Mouse (Mus musculus): ENCODE results near the gene Gsn. TPM values are rescaled to one million over a fixed set of nuclear protein-coding genes. Genes with fewer than 3 reads are reported as not detected.

Gene Gsn
- 1,303 TPM for polyA plus RNA-seq (2014; fragmentation: Illumina TruSeq; extraction: RNeasy Lipid Tissue Mini Kit (QIAGEN cat#74804); ENCODE audit: low read depth, low replicate concordance)

DNA sequence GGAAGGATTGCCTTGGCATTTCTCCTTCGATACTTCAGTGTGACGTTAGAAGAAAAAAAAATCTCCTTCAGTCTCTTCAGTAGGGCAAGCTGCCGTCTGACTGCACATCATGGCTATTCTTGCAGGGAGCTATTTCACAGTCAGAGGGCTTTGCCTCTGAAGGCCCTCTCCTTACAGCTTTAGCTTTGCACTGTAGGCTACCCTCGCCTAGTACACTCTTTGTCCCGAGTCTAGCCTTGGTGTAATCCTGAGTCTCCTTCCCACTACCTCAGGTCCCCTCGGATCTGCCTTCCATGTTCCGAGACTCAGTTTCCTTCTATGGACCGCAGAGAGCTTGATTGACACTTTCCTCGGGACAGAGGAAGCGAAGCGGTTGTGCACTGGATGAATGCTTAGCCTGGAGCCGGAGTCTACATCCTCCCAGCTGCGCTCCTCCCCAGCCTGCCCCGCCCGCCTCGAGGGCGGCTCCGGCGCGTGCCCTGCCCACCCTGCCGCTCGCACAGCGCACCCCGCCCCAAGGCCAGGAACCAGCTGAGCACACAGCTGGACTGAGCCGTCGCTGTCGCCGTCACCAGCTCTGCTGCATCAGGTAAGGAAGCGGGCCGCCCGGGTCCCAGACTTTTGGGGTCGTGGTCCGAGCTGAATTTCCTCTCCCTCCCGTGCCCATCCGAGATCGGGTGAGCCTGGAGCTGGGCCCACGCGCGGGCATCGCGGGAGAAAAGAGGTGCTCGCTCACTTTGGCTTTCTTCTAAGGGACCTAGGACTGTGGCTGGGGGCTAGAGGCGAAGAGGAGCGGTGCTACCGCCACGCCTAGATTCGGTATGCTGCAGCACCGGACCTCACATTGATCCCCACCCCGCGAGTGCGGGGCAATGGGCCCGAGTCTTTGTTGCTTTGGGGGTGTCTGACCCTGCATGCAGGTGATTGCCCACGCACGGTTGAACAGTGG, at the start of gene Gsn:
Gene Gsn, plus strand, starts transcription at position 496 of the 949 bp plus-strand sequence.

DNA sequence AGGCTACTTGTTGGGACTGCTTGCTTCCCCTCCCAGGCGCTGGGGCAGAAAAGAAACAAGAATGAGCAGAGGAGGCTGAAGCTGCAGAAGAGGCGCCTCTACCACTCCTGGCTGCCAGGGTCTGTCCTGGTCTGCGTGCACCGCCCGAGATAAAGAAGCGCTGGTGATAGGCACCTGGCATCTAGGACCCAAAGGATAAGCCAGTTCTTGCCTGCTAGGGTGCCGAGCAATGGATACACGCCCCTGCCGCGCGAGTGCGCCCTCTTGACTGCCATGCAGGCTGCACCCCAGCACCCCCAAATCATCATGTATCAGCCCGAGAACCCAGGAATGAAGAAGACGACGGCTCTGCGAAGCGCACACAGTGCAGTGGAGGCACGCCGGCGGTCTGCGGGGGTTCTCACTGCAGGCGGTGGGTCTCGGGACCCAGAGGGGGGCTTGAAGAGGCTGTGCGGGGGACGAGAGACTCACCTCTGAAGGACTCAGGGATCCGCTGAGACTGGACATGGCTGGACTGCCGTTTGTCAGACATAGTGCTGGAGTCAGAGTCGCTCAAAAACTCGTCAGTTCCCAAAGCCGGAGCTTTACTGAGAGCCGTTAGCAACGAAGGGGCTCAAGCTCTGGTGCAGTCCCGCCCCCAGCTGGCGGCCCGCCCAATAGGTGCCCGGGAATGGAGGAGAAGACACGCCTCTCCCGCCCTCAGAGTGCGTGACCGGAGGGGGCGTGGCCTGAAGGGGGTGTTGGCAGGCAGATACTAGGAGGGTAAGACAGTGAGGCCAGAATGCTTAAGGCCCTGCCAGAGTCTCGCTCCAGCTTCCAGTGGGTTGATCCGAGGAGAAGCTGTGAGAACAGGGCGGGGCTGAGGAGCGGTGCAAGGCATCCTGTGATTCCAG, 80.5 kb downstream of the Gsn start, which contains the start of gene Stom:
Gene Stom, minus strand, starts transcription at position 589 of the 893 bp plus-strand sequence.

Other genes with a start within 250 kb of the Gsn start
- gene Hc, start 194.9 kb upstream of the Gsn start, polyA plus RNA-seq (2014; fragmentation: Illumina TruSeq; extraction: RNeasy Lipid Tissue Mini Kit (QIAGEN cat#74804); ENCODE audit: low read depth, low replicate concordance): not detected
- 0.58 TPM for gene AI182371, start 154.8 kb upstream of the Gsn start, polyA plus RNA-seq (2014; fragmentation: Illumina TruSeq; extraction: RNeasy Lipid Tissue Mini Kit (QIAGEN cat#74804); ENCODE audit: low read depth, low replicate concordance)
- gene Cntrl, start 146.9 kb upstream of the Gsn start, polyA plus RNA-seq (2014; fragmentation: Illumina TruSeq; extraction: RNeasy Lipid Tissue Mini Kit (QIAGEN cat#74804); ENCODE audit: low read depth, low replicate concordance): 12.3 TPM
- gene Rab14, start 55.3 kb upstream of the Gsn start, polyA plus RNA-seq (2014; fragmentation: Illumina TruSeq; extraction: RNeasy Lipid Tissue Mini Kit (QIAGEN cat#74804); ENCODE audit: low read depth, low replicate concordance): 115 TPM
- gene Stom, start 80.6 kb downstream of the Gsn start, polyA plus RNA-seq (2014; fragmentation: Illumina TruSeq; extraction: RNeasy Lipid Tissue Mini Kit (QIAGEN cat#74804); ENCODE audit: low read depth, low replicate concordance): 106 TPM
- gene 4930568D16Rik, start 111.3 kb downstream of the Gsn start, polyA plus RNA-seq (2014; fragmentation: Illumina TruSeq; extraction: RNeasy Lipid Tissue Mini Kit (QIAGEN cat#74804); ENCODE audit: low read depth, low replicate concordance): not detected
- not detected for gene 4930402F06Rik, start 140.8 kb downstream of the Gsn start, polyA plus RNA-seq (2014; fragmentation: Illumina TruSeq; extraction: RNeasy Lipid Tissue Mini Kit (QIAGEN cat#74804); ENCODE audit: low read depth, low replicate concordance)
- gene Ggta1, start 206.9 kb downstream of the Gsn start, polyA plus RNA-seq (2014; fragmentation: Illumina TruSeq; extraction: RNeasy Lipid Tissue Mini Kit (QIAGEN cat#74804); ENCODE audit: low read depth, low replicate concordance): 14.7 TPM

Measured in heart, adult 10 weeks (tissue).